Mouse (Mus musculus): Measurements from ENCODE around the gene Bmi1. TPM values are rescaled to one million over a fixed set of nuclear protein-coding genes. Genes with fewer than 3 reads are reported as not detected.

Gene Bmi1
- total RNA-seq, 2 experiments from 2014 or later = 40.8 to 51.9 TPM

DNA sequence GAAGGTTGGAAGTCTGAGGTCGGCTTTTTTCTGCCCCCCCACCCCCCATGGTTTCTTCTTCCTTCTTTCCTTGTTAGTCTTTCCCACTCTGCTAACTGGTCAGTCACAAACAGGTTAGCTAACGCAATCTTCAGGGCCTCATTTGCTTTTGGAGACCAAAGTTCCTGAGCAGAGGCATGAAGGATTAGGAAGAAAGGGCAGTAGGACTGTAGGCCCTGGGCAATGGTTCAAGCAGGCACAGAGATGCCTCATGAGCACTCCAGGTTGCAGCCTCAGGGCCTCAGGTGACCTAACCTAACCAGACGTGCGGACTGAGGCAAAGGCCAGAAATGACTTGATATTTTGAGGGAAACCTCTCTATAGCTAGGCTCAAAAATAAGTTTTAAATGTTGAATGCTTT lies 41.7 kb downstream of the Bmi1 start:
- DNase-seq (ENCODE audit: low spot score in 2 of 2) = no peak

DNA sequence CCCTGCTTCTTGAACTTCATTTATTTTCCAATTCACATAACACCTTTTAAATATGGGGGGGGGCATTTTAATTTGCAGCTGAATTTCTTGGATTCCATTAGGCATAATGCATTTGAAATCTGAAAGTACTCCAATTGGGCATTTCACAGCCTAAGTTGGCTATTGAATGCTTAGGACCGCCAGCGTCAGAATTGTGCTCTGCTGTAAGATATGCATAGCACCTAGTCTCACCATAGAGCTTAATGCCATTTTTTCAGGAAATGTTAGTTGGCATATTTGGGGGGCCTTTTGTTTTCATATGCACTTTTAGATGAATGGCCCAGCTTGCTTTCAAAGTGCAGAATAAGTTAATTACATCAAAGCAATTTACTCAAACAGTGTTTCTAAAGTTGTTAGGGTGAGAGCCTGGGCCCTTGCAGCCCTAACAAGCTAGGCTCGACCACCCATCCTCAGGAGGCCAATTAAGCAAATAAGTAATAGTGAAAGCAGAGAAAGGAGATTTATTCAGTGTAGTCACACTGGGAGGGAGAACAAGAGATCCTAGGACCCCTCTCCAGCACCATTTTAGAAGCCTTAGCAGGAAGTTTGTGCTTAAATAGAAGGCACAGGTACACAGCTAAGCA lies 45.5 kb downstream of the Bmi1 start:
- no peak for DNase-seq (ENCODE audit: low spot score in 2 of 2)

- no peak for DNase-seq (ENCODE audit: low spot score in 2 of 2)
These were observed 47.6 kb downstream of the Bmi1 start for GRCm38 (mm10) chr2:18724462-18724861.

- DNase-seq (ENCODE audit: low spot score in 2 of 2) = no peak
These were observed 49.1 kb downstream of the Bmi1 start for GRCm38 (mm10) chr2:18725880-18726279.

DNA sequence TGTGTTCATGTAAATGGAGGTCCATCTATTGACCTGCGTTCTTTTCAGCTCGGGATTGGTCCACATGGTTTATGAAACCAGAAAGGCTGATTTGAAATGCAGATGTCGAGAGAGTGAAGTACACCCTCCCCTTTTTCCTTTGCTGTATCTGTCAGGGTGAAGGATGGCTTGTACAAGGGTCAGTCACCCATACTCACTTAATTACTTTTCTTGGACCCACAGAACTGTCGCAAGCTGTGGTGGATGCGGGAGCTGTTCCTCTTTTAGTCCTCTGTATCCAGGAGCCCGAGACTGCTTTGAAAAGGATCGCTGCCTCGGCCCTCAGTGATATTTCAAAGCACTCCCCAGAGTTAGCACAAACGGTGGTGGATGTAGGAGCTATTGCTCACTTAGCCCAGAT lies 54.9 kb downstream of the Bmi1 start:
- no peak for DNase-seq (ENCODE audit: low spot score in 2 of 2)

- DNase-seq (ENCODE audit: low spot score in 2 of 2) = no peak
These were observed 57.7 kb downstream of the Bmi1 start for GRCm38 (mm10) chr2:18734394-18735127.

Other genes with a start within 250 kb of the Bmi1 start
- 100 to 1,000 TPM; 116 to 117 TPM for gene Commd3, start 4.6 kb upstream of the Bmi1 start, total RNA-seq (2021)
- gene Spag6, start 17.0 kb downstream of the Bmi1 start, total RNA-seq (2021) = 1 to 10 TPM; 1.8 to 1.9 TPM